Mouse (Mus musculus) liver, embryonic 11.5 days (tissue): ENCODE results near the gene Hspa8. TPM values are rescaled to one million over a fixed set of nuclear protein-coding genes. Genes with fewer than 3 reads are reported as not detected.
A peak's percentile ranks its signal among the peaks of the same experiment; 100 is the strongest.
"Not testable (repeated sequence)": the region's sequence is repeated elsewhere in the genome, so short reads cannot be mapped to it uniquely, and the experiment has no call there.

ENCODE experiments used
- ATAC-seq: fragments of 200-750 bp; cut with Nextera tagmentation; replicated peaks from 2 replicates; pipeline ENCODE4 v1.8.0; 2017; ENCODE audit warnings: moderate number of reproducible peaks, mild to moderate bottlenecking, moderate TSS enrichment, moderate library complexity; ENCODE audit not compliant: low FRiP score
- DNase-seq: peaks from one replicate; pipeline ENCODE4 v3.0.0-alpha.2; 2017; ENCODE audit warnings: low spot score
- H3K27ac ChIP-seq: fragments of 300-500 bp; sonication (generic); 2 replicates; pipeline ENCODE4 v1.5.1; 2014; ENCODE audit warnings: mild to moderate bottlenecking, low read depth, low read length, control low read depth
- H3K27me3 ChIP-seq: fragments of 300-500 bp; sonication (generic); replicated peaks from 2 replicates; pipeline ENCODE4 v1.6.1; 2014; ENCODE audit warnings: low read length, mixed read lengths; ENCODE audit not compliant: control insufficient read depth, insufficient read depth
- H3K36me3 ChIP-seq: fragments of 300-500 bp; sonication (generic); 2 replicates; pipeline ENCODE4 v1.6.1; 2014; ENCODE audit warnings: mild to moderate bottlenecking, low read length, moderate library complexity, mixed read lengths; ENCODE audit not compliant: control insufficient read depth, insufficient read depth
- H3K4me1 ChIP-seq: fragments of 300-500 bp; sonication (generic); replicated peaks from 2 replicates; pipeline ENCODE4 v1.6.1; 2014; ENCODE audit warnings: low read length, mixed read lengths; ENCODE audit not compliant: control insufficient read depth, insufficient read depth
- H3K4me2 ChIP-seq: fragments of 300-500 bp; sonication (generic); 2 replicates; pipeline ENCODE4 v1.6.1; 2014; ENCODE audit warnings: mild to moderate bottlenecking, control low read depth, moderate library complexity
- H3K4me3 ChIP-seq: fragments of 300-500 bp; sonication (generic); 2 replicates; pipeline ENCODE4 v1.5.1; 2014; ENCODE audit warnings: low read depth, low read length, control low read depth
- H3K9ac ChIP-seq: fragments of 300-500 bp; sonication (generic); 2 replicates; pipeline ENCODE4 v1.6.1; 2014; ENCODE audit warnings: low read depth, low read length, control low read depth
- H3K9me3 ChIP-seq: fragments of 300-500 bp; sonication (generic); 2 replicates; pipeline ENCODE4 v1.6.1; 2016; ENCODE audit warnings: low read length, inconsistent platforms, mixed read lengths; ENCODE audit not compliant: control insufficient read depth
- WGBS: fragments of 180-500 bp; shearing (Covaris S2); extraction: QIAGEN DNeasy Blood & Tissue Kit; methylation state at CpG from one replicate; pipeline ENCODE4 v1.1.7; 2014; 5-methylcytosine and 5-hydroxymethylcytosine counted together
- polyA plus RNA-seq: library from polyadenylated mRNA; unstranded; fragments of >200 nt; fragmentation: Nextera tagmentation; extraction: Ambion mirVana; gene quantifications from 2 replicates; pipeline ENCODE4 v1.2.1, GENCODE M21; 2014

Hspa8 gene
- polyA plus RNA-seq, 1 experiment from 2014 or later = 3,603 TPM

- no peak overlapping the region for H3K9ac ChIP-seq
- no peak overlapping the region for H3K4me2 ChIP-seq
- H3K27me3 ChIP-seq = peaks cover 3% of the 10 kb centered on the region; the same call in 1 of the 2 replicates
- H3K9me3 ChIP-seq = no peaks in the 10 kb centered on the region
- no peak for DNase-seq
- no peak for ATAC-seq
- WGBS = 67% methylated on average over 11 of the region's 11 CpGs
- H3K27ac ChIP-seq = peak overlapping the region; percentile 26; the same call in 1 of the 2 replicates
- peaks cover 7% of the 10 kb centered on the region; the same call in 1 of the 2 replicates for H3K4me1 ChIP-seq
- H3K4me3 ChIP-seq = no peak overlapping the region
- H3K36me3 ChIP-seq = no peaks in the 10 kb centered on the region
Measured at GRCm38 (mm10) chr9:40780892-40781725, 19.7 kb upstream of the Hspa8 start.

GRCm38 (mm10) chr9:40781726-40782581, 18.8 kb upstream of the Hspa8 start:
- DNase-seq (no peak), ATAC-seq (peak; percentile 30; the same call in 1 of the 2 replicates)
- H3K4me3 ChIP-seq = peak overlapping the region; percentile 31; the same call in 1 of the 2 replicates
- no peaks in the 10 kb centered on the region for H3K36me3 ChIP-seq
- peak overlapping the region; percentile 67 for H3K4me2 ChIP-seq
- H3K27me3 ChIP-seq = peaks cover 3% of the 10 kb centered on the region; the same call in 1 of the 2 replicates
- WGBS = 20% methylated on average over 26 of the region's 26 CpGs
- H3K4me1 ChIP-seq = peaks cover 7% of the 10 kb centered on the region; the same call in 1 of the 2 replicates
- H3K9me3 ChIP-seq = no peaks in the 10 kb centered on the region
- peak overlapping the region; percentile 2; the same call in 1 of the 2 replicates for H3K27ac ChIP-seq
- no peak overlapping the region for H3K9ac ChIP-seq

GRCm38 (mm10) chr9:40783641-40784373, 17.0 kb upstream of the Hspa8 start:
- 13% methylated on average over 13 of the region's 13 CpGs for WGBS
- no peak overlapping the region for H3K9ac ChIP-seq
- no peak for DNase-seq
- peaks cover 7% of the 10 kb centered on the region; the same call in 1 of the 2 replicates for H3K4me1 ChIP-seq
- H3K27me3 ChIP-seq = peaks cover 3% of the 10 kb centered on the region; the same call in 1 of the 2 replicates
- no peak overlapping the region for H3K4me3 ChIP-seq
- no peaks in the 10 kb centered on the region for H3K36me3 ChIP-seq
- no peak overlapping the region; the same call in 1 of the 2 replicates for H3K27ac ChIP-seq
- H3K4me2 ChIP-seq = peak overlapping the region; percentile 40
- ATAC-seq = peak; percentile 62; the same call in 1 of the 2 replicates
- H3K9me3 ChIP-seq = no peaks in the 10 kb centered on the region

- Histone ChIP-seq H3K27me3 (peaks cover 3% of the 10 kb centered on the region; the same call in 1 of the 2 replicates), H3K9ac (no peak overlapping the region), H3K27ac (no peak overlapping the region; the same call in 1 of the 2 replicates), H3K4me2 (peak overlapping the region; percentile 40), H3K36me3 (no peaks in the 10 kb centered on the region), H3K9me3 (no peaks in the 10 kb centered on the region), H3K4me1 (peaks cover 7% of the 10 kb centered on the region; the same call in 1 of the 2 replicates), H3K4me3 (no peak overlapping the region)
- DNase-seq (no peak), ATAC-seq (no peak)
- WGBS = 16% methylated on average over 9 of the region's 9 CpGs
Measured at GRCm38 (mm10) chr9:40784374-40784967, 16.3 kb upstream of the Hspa8 start.

GRCm38 (mm10) chr9:40785452-40785851, 15.3 kb upstream of the Hspa8 start:
- peaks cover 3% of the 10 kb centered on the region; the same call in 1 of the 2 replicates for H3K27me3 ChIP-seq
- H3K9me3 ChIP-seq = no peaks in the 10 kb centered on the region
- no peak overlapping the region for H3K27ac ChIP-seq
- DNase-seq = no peak
- no peaks in the 10 kb centered on the region for H3K36me3 ChIP-seq
- H3K4me3 ChIP-seq = no peak overlapping the region
- no peak overlapping the region for H3K4me2 ChIP-seq
- H3K9ac ChIP-seq = no peak overlapping the region
- WGBS = 83% methylated on average over 6 of the region's 6 CpGs
- ATAC-seq = no peak
- H3K4me1 ChIP-seq = peaks cover 7% of the 10 kb centered on the region; the same call in 1 of the 2 replicates

GRCm38 (mm10) chr9:40786820-40787219, 14.0 kb upstream of the Hspa8 start:
- not testable (repeated sequence) for H3K36me3 ChIP-seq, H3K9ac ChIP-seq, H3K27me3 ChIP-seq, H3K4me3 ChIP-seq, H3K4me2 ChIP-seq, H3K9me3 ChIP-seq, ATAC-seq, H3K4me1 ChIP-seq, DNase-seq, H3K27ac ChIP-seq
- WGBS = 80% methylated on average over 6 of the region's 6 CpGs

GRCm38 (mm10) chr9:40791864-40792633, 8.7 kb upstream of the Hspa8 start:
- H3K36me3 ChIP-seq = no peaks in the 10 kb centered on the region
- no peak for ATAC-seq
- no peak overlapping the region for H3K4me2 ChIP-seq
- H3K9ac ChIP-seq = no peak overlapping the region
- no peak for DNase-seq
- WGBS = 59% methylated on average over 6 of the region's 6 CpGs
- H3K9me3 ChIP-seq = no peaks in the 10 kb centered on the region
- H3K4me1 ChIP-seq = no peaks in the 10 kb centered on the region
- no peak overlapping the region for H3K27ac ChIP-seq
- no peak overlapping the region for H3K4me3 ChIP-seq
- no peaks in the 10 kb centered on the region for H3K27me3 ChIP-seq
